Mouse (Mus musculus): ENCODE data around the gene Zfp963.

DNA sequence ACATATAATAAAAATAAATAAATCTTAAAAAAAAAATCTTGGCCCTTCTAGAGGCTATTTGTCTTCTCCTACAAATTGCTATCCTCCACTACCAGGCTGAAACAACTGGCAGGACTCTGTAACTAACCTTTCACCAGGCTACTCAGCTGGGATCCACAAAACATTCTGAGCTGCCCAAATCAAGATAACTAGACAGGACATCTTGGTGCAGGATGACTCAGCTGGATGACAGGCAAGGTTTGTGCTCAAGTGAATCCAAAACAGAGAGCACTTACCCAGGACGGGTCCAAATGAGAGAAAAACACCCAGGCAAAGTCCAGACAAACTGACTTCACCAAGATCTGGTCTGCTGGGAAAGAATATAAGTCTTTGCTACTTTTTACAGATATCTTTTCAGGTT is 14.3 kb downstream of the Zfp963 start:
- TF ChIP-seq CTCF (IDR thresholded peaks at IDR 0.05; ENCODE audit: low read depth, low read length) (no peak), GATA1 (IDR thresholded peaks at IDR 0.05; ENCODE audit: borderline replicate concordance, low read length) (no peak), POLR2AphosphoS5 (IDR thresholded peaks at IDR 0.05; ENCODE audit: insufficient replicate concordance, low read depth, low read length) (no peak), GATA2 (IDR thresholded peaks at IDR 0.05; ENCODE audit: borderline replicate concordance, low read depth, low read length) (no peak)

Measured in G1E (cell line).